Mouse (Mus musculus) cerebellum, adult 8-10 months (tissue): Measurements from ENCODE around the gene Olfr462.

Experiments used
- DNase-seq: peaks from one replicate; pipeline ENCODE4 v3.0.0; 2022

Olfr462 gene

GRCm38 (mm10) chr11:87846968-87847600 lies 45.0 kb downstream of the Olfr462 start:
- DNase-seq: no peak

- no peak for DNase-seq
These were observed 50.6 kb downstream of the Olfr462 start for GRCm38 (mm10) chr11:87841436-87841835.

- DNase-seq: no peak
These were observed 51.4 kb downstream of the Olfr462 start for GRCm38 (mm10) chr11:87840676-87841075.
